Mouse (Mus musculus) right cerebral cortex, postnatal 10 days (tissue): Measurements from ENCODE around the gene Gm19965.

Source experiments
- DNase-seq, 2 experiments: peaks; one replicate each; pipeline ENCODE4 v3.0.0; 2021; ENCODE audit warnings: low spot score in 2 of 2

Gm19965 gene

GRCm38 (mm10) chr1:116802683-116803082 is at the start of gene Gm19965:
Gene Gm19965, plus strand, starts transcription at chr1:116802983.
- no peak for DNase-seq

- DNase-seq, result no peak
Observed at GRCm38 (mm10) chr1:116782471-116782989, 20.3 kb upstream of the Gm19965 start.
